Mouse (Mus musculus) natural killer cell, adult 2 months (primary cell): ENCODE measurements around the gene Ttc7b.
A peak's percentile ranks its signal among the peaks of the same experiment; 100 is the strongest.

Experiments used
- DNase-seq, 2 experiments: peaks; one replicate each; pipeline ENCODE4 v3.0.0; 2022; ENCODE audit warnings: low spot score in 2 of 2

Gene Ttc7b

DNA sequence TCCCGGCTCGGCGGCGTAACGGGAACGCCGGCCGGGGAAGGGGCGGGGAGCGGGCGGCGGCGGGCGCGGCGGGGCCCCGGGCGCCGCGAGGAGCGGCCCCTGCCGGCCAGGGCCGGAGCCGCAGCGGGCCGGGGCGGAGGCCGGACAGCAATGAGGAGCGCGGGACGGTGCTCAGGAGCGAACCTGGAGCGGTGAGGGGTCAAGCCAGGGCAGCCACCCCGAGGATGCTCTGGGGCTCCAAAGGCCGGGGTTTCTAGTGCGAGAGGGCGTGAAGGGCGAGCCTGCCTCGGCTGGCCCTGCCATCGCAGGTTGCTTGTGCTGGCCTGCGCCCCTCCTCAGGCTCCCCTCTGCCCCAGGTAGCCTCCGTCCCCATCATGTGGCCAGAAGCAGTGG lies at the start of gene Ttc7b:
TSS of gene Ttc7b (minus strand) at position 33 of the 393 bp plus-strand sequence.
- peak; percentile 36 to 54 for DNase-seq

DNA sequence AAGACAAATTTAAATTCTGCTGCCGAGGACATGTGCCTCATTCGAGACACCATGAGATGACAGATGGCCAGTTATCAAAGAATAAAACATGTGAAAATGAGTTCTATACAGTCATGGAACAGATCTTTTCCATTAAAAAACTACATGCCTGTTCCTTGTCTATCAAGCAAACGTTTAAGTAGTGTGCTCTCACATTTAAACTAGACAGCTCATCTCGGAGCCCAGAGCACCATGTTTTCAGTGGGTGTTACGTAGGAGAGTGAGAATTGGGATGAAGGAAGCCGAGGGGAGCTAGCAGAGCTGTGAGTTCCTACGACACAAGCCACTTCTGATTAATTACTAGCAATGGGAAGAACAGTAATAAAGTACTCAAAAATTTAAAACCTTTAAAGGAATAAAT lies 48.2 kb upstream of the Ttc7b start:
- no peak for DNase-seq

DNA sequence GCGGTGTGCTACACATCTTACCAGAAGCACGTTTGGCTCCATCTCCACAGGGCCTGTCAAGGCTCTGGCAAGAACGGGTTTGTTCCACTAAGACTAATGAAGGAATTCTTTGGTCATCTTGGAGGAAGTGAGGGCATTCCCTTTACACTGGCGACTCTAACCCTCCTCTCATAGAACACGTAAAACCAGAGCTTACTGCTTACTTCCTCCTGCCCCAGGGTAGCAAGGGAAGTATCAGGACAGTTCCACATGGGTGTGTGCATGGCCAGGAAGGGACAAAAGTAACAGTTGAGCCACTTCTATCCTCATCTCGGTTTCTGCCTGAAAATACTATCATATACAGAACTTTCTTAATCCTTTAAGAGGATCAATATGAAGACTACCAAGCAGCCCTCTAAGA lies 47.5 kb upstream of the Ttc7b start:
- no peak for DNase-seq

DNA sequence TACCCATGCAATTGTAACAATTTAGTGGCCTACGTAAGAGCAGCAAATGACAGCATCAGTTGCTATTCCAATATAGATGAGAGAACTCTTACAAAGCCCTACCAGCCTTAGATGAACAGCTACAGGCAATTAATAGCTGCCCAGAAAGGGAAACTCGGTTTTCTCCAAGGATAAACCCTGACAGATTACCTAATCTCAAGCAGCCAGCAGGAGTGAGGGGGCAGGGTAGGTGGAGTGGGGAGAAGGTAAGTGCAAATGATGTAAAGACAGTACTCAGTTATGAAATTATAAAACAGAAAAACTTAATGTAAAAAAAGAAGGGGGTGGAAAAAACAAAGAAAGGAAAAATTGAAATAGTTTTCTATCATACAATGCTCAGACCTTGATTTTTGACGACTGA lies 47.0 kb upstream of the Ttc7b start:
- no peak for DNase-seq

DNA sequence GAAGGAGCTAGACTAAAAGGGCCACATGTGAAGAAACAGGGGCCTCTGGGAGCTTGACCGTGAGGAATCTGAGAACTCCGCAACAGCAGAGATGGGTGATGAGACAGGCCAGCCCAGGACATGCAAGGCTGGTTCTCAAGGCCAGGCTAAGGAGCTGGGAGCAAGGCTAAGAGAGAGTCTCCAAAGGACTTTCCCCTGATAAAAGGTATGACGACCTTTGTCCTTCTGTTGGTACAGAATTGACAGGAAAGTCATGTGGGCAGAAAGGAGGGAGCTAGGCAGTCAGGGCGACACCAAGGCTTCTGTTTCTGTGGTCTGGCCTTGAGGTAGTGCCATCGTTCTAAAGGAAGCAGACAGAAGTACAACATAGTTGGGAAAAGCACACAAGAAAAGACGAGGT lies 33.0 kb upstream of the Ttc7b start:
- no peak for DNase-seq

DNA sequence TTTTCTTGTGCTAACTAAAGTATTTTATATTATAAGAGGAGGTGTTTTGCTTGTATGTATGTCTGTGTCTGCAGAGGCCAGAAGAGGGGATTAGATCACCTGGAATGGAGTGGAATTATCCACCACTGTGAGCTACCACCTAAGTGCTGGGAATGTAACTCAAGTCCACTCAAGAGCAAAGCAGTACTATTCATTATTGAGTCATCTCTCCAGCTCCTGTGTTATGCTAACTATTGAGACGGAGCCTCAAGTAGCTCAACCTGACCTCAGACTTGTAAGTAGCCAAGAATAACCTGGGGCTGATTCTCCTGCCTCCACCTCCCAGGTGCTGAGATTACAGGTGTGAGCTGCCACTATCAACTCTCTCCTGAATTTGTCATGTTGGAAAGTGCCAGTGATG lies 31.3 kb upstream of the Ttc7b start:
- DNase-seq = no peak

DNA sequence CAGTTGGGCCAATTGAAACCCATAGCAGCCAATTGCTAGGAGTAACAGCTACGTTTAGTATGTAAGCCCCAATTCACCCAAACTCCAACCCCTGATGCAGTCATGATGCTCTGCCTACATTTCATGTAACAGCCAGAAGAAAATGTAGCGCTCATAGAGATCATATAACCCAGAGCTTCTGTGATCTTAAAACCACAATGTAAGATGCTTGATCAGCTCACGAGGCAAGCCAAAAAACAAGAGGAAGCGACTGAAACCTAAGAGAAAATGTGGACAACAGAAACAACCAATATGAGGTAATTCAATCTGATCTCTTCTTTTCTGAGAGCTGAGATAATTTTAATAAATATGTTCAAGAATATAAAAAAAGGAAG lies 23.6 kb upstream of the Ttc7b start:
- DNase-seq = no peak

DNA sequence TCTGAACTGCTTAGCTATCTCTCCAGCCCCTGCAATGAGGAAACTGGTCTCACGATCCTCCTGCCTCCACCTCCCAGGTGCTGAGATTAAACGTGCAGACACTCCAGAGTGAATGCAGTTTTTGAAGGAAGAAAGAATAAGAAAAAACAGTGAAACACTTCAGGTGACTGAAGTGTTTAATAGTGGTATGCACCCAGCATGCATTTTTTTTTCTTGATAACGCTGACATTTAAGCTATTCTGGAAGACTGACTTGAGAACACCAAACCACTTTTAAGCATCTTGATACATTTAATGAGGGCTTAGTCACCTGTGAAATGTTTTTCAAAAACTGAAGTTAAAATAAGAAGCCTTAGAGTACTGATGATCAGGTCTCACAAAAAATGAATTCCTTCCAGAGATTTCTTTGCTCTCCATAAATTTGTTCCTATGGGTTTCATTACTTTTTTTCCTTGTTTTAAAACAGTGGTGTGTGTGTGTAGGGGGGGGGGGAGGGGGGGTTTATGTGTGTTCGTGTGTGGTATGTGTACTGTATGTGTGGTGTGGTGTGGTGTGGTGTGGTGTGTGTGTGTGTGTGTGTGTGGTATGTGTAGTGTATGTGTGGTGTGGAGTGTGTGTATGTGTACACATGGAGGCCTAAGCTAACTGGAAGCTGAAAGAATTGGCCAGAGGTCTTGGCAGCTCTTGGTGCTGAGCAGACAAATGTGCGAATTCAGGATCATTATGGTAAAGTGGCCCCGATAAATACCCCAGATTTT lies 23.0 kb upstream of the Ttc7b start:
- no peak for DNase-seq

DNA sequence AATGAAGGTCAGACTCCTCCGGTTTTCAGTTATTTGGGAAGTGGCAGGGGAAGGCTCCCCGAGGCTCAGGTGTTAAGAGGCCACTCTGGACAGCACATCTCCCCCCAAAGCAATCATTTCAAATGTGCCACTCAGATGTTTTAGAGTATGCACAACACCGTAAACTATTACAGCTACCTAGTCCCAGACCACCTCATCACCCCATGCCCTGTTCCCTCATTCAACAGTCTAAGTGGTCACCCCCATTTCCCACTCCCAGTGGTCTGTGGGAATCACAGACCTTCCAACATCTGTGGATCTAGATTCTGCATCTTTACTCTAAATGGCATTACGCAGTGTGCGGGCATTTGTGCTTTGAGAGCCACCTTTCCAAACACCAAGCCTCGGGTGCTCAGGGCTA lies 21.9 kb upstream of the Ttc7b start:
- DNase-seq = no peak

DNA sequence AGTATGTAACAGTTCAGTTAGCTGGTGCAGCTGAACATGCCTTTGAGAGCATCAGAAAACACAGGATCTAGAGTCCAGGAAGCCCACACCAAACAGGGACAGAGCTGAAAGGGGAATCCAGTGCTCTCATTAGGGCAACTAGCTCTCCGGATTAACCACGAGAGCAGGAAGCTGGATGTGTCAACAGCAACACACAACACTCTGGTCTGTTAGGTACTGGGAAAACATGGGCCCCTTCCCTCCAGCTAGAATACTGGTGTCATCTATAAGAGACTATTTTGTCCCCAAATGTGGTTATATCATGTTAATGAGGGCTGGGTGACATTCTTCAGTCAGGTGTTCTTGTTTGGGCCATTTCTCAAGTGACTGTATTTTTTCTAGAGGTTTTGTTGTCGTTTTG lies 21.4 kb upstream of the Ttc7b start:
- DNase-seq = no peak

DNA sequence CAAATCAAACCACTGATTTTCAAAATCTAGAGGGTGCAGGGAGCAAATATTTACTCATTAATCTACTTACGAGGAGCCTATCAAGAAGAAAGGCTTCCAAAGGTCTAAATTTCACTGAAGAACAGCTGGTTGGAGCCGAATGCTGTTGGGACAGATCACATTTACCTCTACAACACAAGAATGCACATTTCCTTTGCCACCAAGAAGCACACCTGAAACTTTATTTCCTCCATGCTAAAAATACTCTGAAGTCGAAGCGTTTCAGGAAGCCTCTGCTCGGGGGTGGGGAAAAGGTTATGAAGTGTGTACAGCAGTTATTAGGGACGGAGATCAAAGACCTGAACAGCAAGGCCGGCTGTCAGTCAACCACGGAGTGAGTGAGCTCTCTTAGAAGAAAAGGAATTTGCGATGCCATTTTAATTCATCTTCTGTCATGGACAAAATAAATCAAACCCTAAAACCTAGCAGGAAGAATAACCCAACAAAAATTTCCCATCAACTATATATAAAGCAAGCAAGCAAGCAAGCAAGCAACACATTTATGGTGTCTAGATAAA lies 18.6 kb upstream of the Ttc7b start:
- DNase-seq = no peak

DNA sequence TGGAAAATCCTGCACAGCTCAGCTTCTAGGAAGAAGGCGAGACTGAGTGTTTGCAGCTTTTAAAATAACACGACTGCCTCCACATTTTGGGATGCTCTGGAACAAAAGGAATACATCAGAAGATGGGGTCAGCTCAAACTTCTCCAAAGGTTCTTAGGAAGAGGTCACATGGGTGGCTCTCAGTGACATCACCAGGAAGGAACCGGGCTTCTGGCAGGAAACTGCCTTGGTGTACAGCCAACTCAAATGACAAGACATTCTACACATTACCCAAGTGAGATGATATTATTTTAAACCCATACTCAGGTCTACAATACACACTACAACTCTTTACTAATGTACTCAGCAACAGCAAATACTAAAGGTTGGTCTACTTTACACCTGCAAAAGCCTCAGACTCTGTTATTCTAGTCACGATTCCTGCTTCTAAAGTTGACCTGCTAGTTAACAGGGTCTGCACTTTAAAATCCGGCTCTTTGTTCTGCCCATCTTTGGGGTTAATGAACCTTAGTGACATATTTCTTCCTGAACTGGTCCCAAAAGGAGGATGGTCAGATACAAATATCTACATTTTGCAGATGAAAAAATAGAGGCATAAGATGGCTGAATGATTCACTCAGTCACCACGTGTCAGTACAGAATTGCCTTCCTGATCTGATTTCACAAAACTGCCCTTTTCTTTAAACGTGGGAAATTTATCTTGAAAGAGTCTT lies 18.0 kb upstream of the Ttc7b start:
- no peak for DNase-seq

DNA sequence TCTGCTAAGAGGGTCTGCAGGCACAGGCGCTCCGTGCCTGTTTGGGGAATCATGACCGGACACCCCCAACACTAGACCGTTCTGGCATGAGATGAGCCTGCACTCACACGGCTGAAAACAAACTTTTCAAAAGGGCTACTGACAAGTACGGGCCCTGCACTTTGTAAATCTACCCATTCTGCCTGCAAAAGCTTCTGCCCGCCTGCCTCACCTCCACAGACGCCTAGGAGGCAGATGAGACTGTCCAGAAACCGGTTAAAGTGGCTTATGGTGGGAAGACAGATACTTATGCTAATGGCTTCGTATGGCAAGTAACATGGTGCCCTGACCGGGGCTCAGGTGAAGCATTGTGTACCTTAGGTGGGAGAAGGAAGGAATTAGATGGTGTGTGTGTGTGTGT lies 16.5 kb upstream of the Ttc7b start:
- no peak for DNase-seq

DNA sequence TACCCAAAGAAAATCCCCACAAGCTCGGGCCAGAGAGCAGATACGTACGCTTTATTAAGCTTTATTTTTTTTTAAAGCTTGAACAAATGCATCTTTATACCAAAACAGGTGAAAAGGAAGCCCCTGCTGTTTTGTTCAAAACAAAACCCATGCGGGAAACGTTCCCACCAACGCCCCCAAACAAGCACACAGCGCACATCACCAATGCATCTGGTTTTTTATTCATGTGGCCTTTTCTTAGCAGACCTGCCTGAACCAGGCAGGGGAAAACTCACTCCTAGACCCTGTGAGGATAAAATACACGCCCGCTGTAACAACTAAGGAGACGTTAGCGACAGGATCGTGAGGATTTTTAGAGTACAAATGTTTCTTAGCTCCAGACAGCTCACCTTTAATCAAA lies 14.4 kb upstream of the Ttc7b start:
- DNase-seq = no peak

DNA sequence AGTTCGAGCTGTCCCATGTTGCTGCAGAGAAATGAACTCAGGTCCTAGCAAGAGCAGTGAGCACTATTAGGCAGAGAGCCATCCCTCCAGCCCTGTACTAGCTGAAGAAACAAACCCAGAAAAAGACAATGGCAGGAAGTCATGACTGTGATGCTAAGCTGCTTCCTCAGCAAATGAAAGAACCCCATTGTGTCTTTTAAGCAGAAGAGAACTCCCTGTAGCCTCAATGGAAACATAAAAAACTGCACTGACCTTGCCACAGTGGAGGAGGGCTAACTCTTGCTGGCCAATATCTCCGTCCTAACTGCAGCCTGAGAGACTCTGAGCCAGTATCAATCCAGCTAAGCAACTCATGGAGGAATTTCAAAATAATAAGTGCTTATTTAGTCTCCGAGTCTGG lies 13.4 kb upstream of the Ttc7b start:
- DNase-seq = no peak

DNA sequence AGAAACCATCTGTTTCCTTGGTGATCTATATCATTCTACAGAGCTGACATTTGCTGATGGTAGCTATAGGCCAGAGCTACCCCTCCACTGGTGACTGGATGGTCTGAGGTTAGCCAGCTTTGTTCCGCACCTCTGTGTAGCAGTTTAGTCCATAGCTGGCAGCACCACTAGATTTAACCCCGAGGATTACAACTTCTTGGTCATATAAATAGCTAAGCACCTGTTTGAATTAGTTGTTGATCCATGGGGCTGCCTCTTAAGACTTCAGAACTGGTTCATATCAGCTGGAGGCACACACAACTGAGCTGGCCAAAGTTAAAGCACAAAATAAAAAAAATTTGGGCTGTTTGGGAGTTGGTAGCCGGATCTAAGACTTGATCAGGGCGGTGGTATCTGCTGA lies 12.6 kb upstream of the Ttc7b start:
- DNase-seq = no peak

DNA sequence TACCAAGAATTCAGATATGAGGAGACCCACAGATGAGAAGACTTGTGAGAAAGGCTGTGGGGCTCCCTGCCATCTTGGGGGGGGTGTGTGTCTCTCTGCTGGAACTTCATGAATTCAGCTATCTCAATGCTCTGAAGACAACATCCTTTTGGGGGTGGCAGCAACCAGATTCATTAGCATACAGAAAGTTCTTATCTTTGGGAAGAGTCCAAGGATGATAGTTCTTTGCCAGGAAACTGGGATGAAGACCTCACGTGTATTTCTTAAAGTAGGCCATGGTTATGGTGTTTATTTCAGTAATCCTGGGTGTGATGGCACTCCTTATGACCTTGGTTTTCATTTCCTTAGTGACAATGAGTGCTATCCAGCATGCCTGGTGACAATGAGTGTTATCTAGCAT lies 11.1 kb upstream of the Ttc7b start:
- no peak for DNase-seq

DNA sequence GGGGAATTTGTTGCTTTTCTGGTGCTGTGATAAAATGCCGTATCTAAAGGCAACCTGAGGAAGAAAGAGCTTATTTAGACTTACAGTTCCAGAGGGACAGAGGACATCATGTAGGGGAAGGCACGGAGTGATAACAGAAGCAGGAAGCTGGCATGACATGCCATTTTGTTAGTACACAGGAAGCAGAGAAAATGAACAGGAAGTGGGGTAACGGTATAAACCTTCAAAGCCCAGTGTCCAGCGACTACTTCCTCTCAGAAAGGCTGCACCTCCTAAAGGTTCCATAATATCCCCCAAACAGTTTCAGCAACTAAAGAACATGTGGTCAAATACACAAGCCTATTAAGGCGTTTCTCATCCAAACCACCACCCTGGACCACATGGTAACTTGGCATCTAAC lies 10.2 kb upstream of the Ttc7b start:
- DNase-seq = peak in 1 of 2 experiments; percentile 16

DNA sequence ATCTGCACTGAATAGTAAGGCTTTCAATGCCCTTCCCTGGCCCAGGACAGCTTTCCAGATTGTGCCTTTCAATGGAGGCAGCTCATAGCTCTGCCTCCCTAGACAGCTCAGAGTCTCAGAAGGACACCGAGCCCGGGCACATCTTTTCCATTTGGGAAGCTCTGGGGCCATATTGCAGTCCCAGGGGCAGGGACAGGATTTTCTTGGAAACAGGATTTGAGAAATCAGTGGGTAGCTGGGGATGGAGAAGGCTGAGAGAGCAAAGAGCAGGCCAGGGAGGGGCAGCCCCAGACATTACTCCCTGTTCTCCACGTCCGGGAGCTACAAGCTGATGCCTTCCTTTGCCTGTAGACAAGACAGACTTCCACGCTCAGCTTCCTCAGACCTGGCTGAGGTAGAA lies 9.0 kb upstream of the Ttc7b start:
- no peak for DNase-seq

DNA sequence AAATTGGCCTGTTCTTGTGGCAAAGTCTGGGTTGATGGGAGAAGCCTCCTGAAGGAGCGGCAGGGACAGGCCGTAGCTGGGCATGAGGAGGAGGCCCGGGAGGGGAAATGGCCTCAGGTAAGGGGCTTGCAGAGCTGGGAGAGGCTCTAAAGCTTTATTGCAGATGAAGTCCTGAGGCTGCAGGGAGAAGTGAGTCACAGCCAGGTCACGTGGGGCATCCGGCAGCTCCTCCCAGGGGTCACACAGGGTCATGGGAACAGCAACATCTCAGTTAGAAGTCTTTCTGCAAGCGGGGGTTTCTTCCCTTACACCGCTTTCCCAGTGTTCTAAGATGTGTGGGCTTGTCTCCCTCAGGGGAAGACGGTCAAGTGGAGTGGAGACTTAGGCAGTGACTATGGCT lies 8.5 kb upstream of the Ttc7b start:
- DNase-seq = no peak

DNA sequence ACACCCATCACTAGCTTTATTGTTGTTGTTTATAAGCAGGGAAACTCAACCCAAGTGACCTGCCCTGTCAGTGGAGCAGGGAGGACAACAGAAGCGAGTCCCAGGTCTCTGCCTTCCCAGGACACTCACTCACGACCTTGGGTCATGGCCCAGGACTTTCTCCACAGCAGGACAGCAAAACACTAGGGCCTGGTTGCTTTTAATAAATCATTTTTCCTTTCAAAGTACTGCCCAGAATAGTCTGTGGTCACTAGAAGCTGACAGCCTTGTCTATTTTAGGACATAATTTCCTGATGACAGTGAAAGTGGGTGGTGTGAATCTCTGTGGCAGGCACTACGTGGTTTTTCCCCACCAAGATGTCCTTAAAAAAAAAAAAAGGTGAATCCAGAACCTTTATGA lies 7.6 kb upstream of the Ttc7b start:
- DNase-seq = no peak

DNA sequence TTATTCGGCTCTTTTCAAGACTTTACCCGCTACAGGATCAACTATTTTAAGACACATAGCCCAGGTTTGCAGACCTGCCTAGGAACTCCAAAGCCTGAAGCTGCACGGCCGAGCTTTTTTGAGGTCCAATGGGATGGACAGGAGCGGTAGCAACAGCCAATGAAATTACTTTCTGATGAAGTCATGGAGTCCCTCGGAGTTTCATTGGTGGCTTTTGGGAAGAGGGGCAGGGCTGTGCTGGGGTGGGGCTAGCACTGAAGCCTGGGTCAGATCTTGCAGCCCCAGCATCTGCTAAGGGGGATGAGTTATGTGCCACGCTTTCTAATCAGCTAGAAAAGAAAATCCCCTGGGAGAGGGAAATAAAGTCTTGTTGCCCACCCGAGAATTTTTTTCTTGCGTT lies 7.1 kb upstream of the Ttc7b start:
- peak; percentile 32 to 58 for DNase-seq

DNA sequence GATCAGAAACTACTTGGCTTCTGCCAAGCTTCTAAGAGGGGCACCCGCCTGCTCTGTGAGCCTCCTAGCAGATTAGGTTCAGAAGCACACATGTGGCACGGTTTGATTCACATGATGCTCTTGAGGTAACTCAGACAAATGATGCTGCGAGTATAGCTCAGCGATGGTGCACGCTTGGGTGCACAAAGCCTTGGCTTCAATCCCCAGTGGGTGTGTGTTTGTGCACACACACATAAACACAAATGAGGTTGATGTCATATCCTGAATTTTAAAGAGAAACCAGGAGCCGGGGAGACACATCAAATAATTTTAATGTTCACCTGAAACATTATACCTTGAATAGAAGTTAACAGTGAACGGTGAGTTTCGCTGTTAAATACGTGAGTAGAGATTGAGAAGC lies 6.6 kb upstream of the Ttc7b start:
- DNase-seq = no peak
